Mouse (Mus musculus) layer of hippocampus, adult 9-11 months (tissue): Measurements from ENCODE around the gene Lrrn4cl.
"Not testable (repeated sequence)": the region's sequence is repeated elsewhere in the genome, so short reads cannot be mapped to it uniquely, and the experiment has no call there.

Experiments used
- DNase-seq: peaks from one replicate; pipeline ENCODE4 v3.0.0; 2022

The Lrrn4cl gene

DNA sequence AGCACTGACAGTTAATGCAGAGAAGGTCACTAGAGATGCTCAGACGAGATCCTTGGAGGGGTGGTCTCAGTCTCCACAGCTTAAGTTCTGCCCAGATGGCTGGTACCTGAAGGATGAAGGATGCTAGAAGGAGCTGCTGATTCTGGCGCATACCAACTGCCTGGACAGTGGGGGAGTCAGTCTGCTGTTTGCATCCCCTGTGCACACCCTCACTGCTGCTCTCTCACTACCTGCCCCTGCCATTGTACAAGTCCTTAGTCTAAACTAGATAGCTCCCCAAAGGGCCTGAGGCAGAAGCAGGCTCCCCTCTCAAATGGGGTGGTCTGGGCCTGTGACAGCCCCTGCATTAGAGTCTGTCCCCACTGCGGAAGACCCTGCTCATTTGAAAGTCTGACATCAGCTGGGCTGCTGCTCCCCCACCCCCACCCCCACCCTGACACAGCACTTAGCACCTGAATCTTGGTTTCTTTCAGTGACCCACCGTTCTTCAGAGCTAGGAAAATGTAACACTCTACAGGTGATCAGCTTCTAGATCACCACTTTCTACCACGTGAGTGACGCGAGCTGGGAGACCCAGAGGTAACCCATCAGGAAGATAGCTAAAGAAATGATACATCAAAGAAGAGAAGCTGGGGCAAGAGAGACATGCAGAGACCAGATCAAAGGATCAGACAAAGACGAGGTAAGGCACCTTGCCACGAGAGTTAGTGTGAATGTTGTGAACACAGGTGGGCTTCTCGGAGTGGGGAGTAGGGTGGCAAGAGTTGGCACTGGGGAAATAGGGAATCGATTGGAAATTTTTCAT, 11.3 kb upstream of the Lrrn4cl start, which contains the start of gene Gng3:
Gene Gng3, minus strand, starts transcription at position 92 of the 805 bp plus-strand sequence.
- DNase-seq = peak; percentile 85

- DNase-seq = peak; percentile 75
Observed at GRCm38 (mm10) chr19:8839908-8840791, 10.4 kb upstream of the Lrrn4cl start.

DNA sequence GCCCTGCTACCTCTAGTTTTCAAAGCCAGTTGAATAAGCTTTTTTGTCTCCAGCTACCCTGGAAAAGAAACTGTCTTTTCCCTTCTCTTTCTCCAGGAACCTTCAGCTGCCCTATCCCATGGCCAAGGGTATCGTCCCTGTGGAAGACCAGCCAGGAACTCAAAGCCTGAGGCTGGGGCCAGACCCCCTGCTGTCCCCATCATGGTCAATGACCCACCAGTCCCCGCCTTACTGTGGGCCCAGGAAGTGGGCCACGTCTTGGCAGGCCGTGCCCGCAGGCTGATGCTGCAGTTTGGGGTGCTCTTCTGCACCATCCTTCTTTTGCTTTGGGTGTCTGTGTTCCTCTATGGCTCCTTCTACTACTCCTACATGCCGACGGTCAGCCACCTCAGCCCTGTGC, 9.6 kb upstream of the Lrrn4cl start:
- DNase-seq = no peak

GRCm38 (mm10) chr19:8842961-8843360, 7.6 kb upstream of the Lrrn4cl start:
- no peak for DNase-seq

GRCm38 (mm10) chr19:8844371-8845129, 6.0 kb upstream of the Lrrn4cl start:
- DNase-seq = peak; percentile 59

GRCm38 (mm10) chr19:8848356-8848755, 2.2 kb upstream of the Lrrn4cl start:
- no peak for DNase-seq

DNA sequence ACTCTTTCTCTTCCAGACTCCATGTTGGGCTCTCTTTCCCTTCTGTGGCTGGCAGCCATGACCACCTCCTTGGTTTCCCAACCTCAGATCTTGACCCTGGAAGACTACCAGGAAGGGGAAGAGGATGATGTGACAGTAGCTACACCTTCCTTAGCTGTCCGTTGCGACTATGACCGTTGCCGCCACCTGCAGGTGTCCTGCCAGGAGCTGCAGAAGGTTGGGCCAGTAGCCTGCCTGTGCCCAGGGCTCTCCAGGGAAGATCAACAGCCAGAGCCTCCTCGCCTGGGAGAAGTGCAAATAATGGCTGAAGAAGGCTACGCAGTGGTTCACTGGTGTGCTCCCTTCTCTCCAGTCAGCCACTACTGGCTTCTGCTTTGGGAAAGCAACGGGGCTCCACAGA, 1.1 kb downstream of the Lrrn4cl start:
- no peak for DNase-seq

GRCm38 (mm10) chr19:8852236-8852928, 1.8 kb downstream of the Lrrn4cl start:
- no peak for DNase-seq

- DNase-seq = no peak
Observed at GRCm38 (mm10) chr19:8853117-8853516, 2.5 kb downstream of the Lrrn4cl start.

DNA sequence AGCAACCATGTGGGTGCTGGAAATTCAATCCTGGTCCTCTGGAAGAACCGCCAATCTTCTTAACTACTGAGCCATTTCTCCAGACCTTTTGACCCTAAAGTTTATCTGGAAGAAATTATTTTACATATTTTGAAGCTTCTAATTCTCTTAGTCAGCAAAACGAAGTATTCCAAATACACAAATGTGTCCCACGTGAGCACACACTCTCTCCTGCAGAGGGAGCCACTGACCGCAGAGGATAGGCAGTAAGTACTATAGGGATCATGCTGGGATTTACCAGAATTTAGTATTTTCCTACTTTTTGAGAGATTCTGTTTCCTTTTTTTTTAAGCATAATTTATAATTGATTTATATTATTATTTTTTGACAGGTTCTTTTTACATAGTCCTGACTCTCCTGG, 7.1 kb downstream of the Lrrn4cl start:
- no peak for DNase-seq

- DNase-seq = no peak
Observed at GRCm38 (mm10) chr19:8859018-8859417, 8.4 kb downstream of the Lrrn4cl start.

GRCm38 (mm10) chr19:8864265-8864664, 13.7 kb downstream of the Lrrn4cl start:
- DNase-seq = no peak

DNA sequence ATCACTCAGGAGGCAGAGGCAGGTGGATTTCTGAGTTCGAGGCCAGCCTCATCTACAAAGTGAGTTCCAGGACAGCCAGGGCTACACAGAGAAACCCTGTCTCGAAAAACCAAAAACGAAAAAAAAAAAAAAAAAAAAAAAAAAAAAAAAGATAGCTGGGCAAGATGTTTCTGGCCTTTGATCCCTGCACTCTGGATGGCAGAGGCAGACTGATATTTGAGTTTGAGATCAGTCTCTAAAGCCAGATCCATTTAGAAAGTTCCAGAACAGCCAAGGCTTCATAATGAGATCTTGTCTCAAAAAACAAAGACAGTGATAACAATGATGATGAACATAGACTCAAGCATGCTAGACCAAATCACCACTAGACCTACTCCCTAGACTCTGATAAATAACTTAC, 19.8 kb downstream of the Lrrn4cl start:
- not testable (repeated sequence) for DNase-seq

- DNase-seq = no peak
Observed at GRCm38 (mm10) chr19:8870838-8871237, 20.3 kb downstream of the Lrrn4cl start.

DNA sequence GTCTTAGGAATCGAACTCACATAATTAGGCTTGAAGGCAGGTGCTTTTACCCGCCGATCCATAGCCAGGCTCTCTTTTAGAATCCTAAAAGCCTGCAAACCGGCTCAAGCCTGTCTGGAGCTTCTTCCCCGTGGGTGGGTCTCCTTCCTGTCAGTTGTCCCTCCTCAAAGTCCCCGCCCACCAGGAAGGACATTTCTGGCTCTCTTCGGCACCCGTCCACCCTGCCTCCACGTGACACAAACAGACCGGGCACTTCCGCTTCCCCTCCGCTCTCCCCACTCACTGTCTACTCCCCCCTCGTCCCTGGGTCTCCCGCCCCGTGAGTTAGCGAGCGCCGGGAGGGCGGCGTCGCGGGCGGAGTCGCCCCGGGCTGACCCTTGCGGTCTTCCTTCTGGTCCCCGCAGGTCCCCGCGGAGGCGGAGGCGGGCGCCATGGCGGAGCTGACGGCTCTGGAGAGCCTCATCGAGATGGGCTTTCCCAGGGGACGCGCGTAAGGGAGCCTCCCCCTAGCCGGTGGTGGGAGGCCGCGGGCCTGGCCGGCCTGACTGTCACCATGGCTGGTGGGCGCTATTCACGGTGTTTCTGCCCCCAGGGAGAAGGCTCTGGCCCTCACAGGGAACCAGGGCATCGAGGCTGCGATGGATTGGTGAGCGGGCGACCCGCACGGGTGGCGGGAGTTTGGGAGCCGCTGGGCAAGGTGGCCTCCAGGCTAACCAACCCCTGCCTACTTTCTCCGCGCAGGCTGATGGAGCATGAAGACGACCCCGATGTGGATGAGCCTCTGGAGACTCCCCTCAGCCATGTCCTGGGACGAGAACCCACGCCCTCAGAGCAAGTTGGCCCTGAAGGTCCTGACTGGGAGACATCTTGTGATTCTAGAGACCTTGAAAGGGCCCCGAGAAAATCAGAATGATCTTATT, 21.0 kb downstream of the Lrrn4cl start, which contains the start of gene Ubxn1:
Gene Ubxn1, plus strand, starts transcription at position 230 of the 920 bp plus-strand sequence.
- peak; percentile 98 for DNase-seq

GRCm38 (mm10) chr19:8872266-8872840, 21.8 kb downstream of the Lrrn4cl start:
- DNase-seq = no peak

- DNase-seq = no peak
Observed at GRCm38 (mm10) chr19:8875031-8875430, 24.5 kb downstream of the Lrrn4cl start.

DNA sequence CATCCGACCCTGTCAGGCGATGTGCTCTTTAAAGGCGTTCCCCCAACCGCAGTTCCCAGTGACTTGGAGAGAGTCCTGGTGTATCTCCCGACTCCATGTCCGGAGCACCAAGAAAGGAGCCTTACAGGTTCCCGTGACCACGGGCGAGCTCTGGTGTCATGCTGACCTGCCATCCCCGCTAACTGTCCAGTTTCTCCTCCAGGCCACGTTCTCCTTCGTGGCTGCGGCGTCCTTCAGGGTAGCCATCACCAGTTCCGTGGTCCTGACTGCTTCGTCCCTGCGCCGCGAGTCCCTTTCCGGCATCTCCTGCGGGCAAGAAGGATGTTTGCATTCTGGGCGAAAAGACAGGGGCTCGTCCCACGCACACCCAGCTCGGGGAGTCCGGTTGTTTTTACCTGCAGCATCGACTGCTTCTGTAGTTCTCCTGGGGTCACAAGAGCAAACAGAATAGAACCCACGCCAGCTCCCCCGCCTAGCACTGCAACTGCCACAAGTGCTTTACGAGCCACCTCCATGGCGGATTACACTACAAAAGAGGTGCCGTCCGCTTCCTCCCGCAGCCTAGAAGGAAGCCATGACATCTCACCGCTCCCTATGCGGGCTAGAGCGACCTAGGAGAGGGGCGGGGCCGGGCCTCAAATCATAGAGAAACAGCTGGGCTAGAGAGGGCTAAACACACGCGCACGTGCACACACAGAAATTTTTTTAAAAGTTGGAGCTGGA, 29.9 kb downstream of the Lrrn4cl start, which contains the start of gene Uqcc3:
Gene Uqcc3, minus strand, starts transcription at position 613 of the 723 bp plus-strand sequence.
- DNase-seq = peak; percentile 91

- no peak for DNase-seq
Observed at GRCm38 (mm10) chr19:8881034-8881392, 30.4 kb downstream of the Lrrn4cl start.

GRCm38 (mm10) chr19:8883616-8884015, 33.0 kb downstream of the Lrrn4cl start, which contains the start of the genes Lbhd1 and Gm49403:
TSS of gene Lbhd1 (plus strand) at chr19:8883732.
TSS of gene Gm49403 (plus strand) at chr19:8883930.
- DNase-seq = no peak
